Mouse (Mus musculus) stomach, embryonic 14.5 days (tissue): ENCODE measurements around the gene Smpd4. TPM values are rescaled to one million over a fixed set of nuclear protein-coding genes. Genes with fewer than 3 reads are reported as not detected.

Experiments
- ATAC-seq: fragments of 200-750 bp; cut with Nextera tagmentation; 2 replicates; pipeline ENCODE4 v1.8.0; 2017; ENCODE audit warnings: low read depth, moderate TSS enrichment; ENCODE audit not compliant: insufficient number of reproducible peaks, insufficient read depth, low FRiP score
- H3K27ac ChIP-seq: fragments of 300-500 bp; sonication (generic); 2 replicates; pipeline ENCODE4 v1.5.1; 2014; ENCODE audit warnings: mild to moderate bottlenecking, low read length, moderate library complexity, mixed read lengths
- H3K27me3 ChIP-seq: fragments of 300-500 bp; sonication (generic); 2 replicates; pipeline ENCODE4 v1.6.1; 2014; ENCODE audit warnings: low read length, control low read depth, mixed read lengths; ENCODE audit not compliant: control insufficient read depth, insufficient read depth
- H3K36me3 ChIP-seq: fragments of 300-500 bp; sonication (generic); 2 replicates; pipeline ENCODE4 v1.6.1; 2014; ENCODE audit warnings: mild to moderate bottlenecking, control low read depth, low read length, moderate library complexity, mixed read lengths; ENCODE audit not compliant: control insufficient read depth, insufficient read depth
- H3K4me1 ChIP-seq: fragments of 300-500 bp; sonication (generic); 2 replicates; pipeline ENCODE4 v1.6.1; 2014; ENCODE audit warnings: low read length, control low read depth, mixed read lengths; ENCODE audit not compliant: control insufficient read depth, insufficient read depth
- H3K4me2 ChIP-seq: fragments of 300-500 bp; sonication (generic); replicated peaks from 2 replicates; pipeline ENCODE4 v1.6.1; 2014; ENCODE audit warnings: low read depth, low read length, control low read depth
- H3K4me3 ChIP-seq: fragments of 300-500 bp; sonication (generic); 2 replicates; pipeline ENCODE4 v1.5.1; 2014; ENCODE audit warnings: low read depth, low read length, control low read depth
- H3K9ac ChIP-seq: fragments of 300-500 bp; sonication (generic); replicated peaks from 2 replicates; pipeline ENCODE4 v1.6.1; 2014; ENCODE audit warnings: low read depth, mild to moderate bottlenecking, control low read depth, low read length, moderate library complexity, mixed read lengths
- H3K9me3 ChIP-seq: fragments of 300-500 bp; sonication (generic); 2 replicates; pipeline ENCODE4 v1.6.1; 2016; ENCODE audit warnings: low read depth, low read length, control low read depth; ENCODE audit not compliant: control insufficient read depth
- WGBS: fragments of 180-500 bp; shearing (Covaris S2); extraction: QIAGEN DNeasy Blood & Tissue Kit; methylation state at CpG from one replicate; pipeline ENCODE4 v1.1.7; 2014; 5-methylcytosine and 5-hydroxymethylcytosine counted together
- polyA plus RNA-seq: library from polyadenylated mRNA; unstranded; fragments of >200 nt; fragmentation: Nextera tagmentation; extraction: Ambion mirVana; gene quantifications from 2 replicates; pipeline ENCODE4 v1.2.1, GENCODE M21; 2014

The Smpd4 gene
- polyA plus RNA-seq, 1 experiment from 2014 or later: 38.7 TPM

DNA sequence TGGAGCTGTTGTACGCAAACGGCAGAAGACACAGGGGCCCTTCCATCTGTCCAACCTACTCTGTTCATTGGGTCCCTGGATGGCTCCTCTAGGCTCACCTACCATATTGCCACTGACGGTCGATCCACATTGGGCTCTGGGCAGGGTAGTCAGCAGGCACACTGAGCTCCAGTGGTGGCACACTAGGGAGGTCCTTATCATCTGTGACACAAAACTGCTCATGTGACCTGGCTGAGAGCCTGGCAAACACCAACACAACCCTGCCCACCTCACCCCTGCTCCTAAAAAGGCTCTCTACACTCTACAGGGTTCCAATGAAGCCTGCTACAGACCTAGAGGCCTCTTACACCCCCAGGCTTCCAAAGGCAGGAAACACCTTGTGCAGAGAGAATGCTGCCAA is 33.5 kb downstream of the Smpd4 start:
- 94% methylated on average over 4 of the region's 4 CpGs for WGBS
- Histone ChIP-seq H3K27me3 (no peaks in the 10 kb centered on the region), H3K36me3 (peaks cover 42% of the 10 kb centered on the region), H3K4me3 (no peak overlapping the region), H3K9ac (no peak overlapping the region), H3K4me1 (no peaks in the 10 kb centered on the region), H3K4me2 (no peak overlapping the region), H3K27ac (no peak overlapping the region), H3K9me3 (no peaks in the 10 kb centered on the region)
- no peak for ATAC-seq

DNA sequence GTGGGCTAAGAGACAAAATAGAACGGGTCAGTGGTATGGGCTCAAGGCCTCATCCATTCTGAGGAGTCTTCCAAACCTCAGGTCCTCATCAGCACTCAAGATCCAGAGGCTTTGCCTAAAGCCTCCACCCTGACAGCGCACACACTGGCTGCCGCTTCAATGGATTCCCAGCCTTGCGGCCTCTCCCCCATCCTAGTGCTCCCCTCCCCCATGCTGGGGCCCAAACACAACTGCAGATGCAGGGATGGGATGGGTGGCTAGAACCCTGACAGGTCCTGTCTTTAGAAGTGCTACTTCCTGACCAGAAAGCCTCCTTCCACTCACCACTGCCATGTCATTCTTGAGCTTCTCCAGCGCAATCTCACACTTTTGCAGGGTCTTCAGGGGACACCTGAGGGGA is 34.4 kb downstream of the Smpd4 start:
- no peak overlapping the region for H3K4me3 ChIP-seq
- H3K27me3 ChIP-seq: no peaks in the 10 kb centered on the region
- ATAC-seq: no peak
- no peaks in the 10 kb centered on the region for H3K4me1 ChIP-seq
- WGBS: 94% methylated on average over 5 of the region's 5 CpGs
- no peaks in the 10 kb centered on the region for H3K9me3 ChIP-seq
- no peak overlapping the region for H3K4me2 ChIP-seq
- H3K9ac ChIP-seq: no peak overlapping the region
- H3K36me3 ChIP-seq: peaks cover 40% of the 10 kb centered on the region
- H3K27ac ChIP-seq: no peak overlapping the region

DNA sequence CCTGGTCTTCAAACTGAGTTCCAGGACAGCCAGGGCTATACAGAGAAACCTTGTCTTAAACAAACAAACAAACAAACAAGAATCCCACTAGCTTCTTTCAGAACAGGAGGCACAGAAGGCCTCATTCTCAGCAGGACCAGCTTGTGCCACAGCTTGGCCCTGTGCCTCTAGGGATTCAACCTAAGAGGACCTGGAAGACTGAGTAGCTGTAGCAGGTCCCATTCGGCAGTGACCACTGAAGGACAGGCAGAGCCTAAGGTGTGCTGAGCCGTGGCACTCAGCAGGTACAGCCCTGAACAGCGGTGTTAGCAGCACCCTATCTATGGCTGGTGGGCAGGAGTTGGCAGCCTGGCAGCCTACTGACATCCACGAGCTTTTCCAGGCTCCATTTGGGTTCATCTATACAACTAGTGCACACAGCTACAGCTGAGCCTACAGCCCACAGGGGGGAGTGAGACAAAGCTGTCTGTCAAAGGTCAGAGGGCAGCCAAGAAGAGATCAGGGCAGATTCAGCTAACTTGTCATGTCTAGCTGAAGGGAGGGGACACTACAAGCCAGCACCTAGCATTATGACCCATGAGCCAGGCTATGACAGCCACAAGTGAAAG is 35.1 kb downstream of the Smpd4 start:
- no peak overlapping the region for H3K4me2 ChIP-seq
- H3K36me3 ChIP-seq: peaks cover 40% of the 10 kb centered on the region
- no peaks in the 10 kb centered on the region for H3K4me1 ChIP-seq
- H3K27me3 ChIP-seq: no peaks in the 10 kb centered on the region
- H3K4me3 ChIP-seq: no peak overlapping the region
- 85% methylated on average over 4 of the region's 4 CpGs for WGBS
- no peak for ATAC-seq
- H3K27ac ChIP-seq: no peak overlapping the region
- H3K9me3 ChIP-seq: no peaks in the 10 kb centered on the region
- no peak overlapping the region for H3K9ac ChIP-seq

DNA sequence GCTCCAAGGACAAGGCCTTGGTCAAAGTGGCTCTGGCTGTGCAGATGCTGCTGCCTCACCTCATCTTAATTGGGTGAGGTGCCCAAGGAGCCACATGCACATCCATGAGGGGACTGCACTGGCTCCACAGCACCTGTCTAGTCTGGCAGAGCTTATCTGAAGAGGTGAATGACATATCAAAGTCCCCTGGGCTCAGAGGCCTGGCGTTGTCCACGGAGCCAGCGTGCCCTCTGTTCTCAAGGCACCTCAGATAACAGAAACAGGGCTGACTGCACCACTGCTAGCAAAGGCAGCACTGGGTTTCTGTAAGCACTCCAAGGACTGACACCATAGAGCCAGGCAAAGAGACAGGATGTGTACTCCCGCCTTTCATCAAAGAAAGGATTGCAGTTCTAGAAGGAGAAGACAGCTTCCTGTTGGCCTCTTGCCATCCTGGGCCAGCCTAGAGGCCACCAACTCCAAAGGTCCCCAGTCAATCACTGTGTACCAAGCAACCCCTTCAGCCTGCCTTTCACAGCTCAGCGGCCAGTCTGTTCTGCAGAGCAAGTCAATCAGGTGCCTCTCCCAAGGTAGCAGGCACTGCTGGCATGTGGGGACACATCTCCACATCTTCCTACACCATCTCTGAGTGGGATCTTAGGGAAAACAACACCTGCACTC is 37.2 kb downstream of the Smpd4 start:
- peaks cover 45% of the 10 kb centered on the region for H3K36me3 ChIP-seq
- H3K27ac ChIP-seq: no peak overlapping the region
- no peak for ATAC-seq
- H3K27me3 ChIP-seq: no peaks in the 10 kb centered on the region
- 91% methylated on average over 5 of the region's 5 CpGs for WGBS
- no peak overlapping the region for H3K4me2 ChIP-seq
- H3K4me3 ChIP-seq: no peak overlapping the region
- no peaks in the 10 kb centered on the region for H3K4me1 ChIP-seq
- H3K9ac ChIP-seq: no peak overlapping the region
- no peaks in the 10 kb centered on the region for H3K9me3 ChIP-seq

DNA sequence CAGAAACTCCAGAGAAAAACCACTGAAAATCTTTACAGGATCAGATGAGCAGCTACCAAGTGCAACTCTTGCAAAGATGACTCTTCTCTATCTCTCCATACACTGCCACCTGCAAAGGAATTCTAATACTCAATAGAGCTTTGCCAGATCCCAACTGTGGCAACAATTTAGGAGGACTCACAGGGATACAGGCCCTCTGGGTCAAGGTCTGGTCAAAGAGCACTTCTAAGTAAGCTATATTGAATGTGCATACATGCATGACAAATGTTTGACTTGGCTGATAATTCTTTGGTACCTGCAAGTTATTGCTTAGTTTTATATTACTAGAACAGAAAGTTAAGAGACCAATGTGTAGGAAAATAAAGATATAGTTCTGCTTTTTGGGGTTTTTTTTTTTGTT is 46.4 kb downstream of the Smpd4 start:
- Histone ChIP-seq H3K36me3 (peaks cover 42% of the 10 kb centered on the region), H3K9me3 (no peaks in the 10 kb centered on the region), H3K4me1 (no peaks in the 10 kb centered on the region), H3K9ac (no peak overlapping the region), H3K27ac (no peak overlapping the region), H3K27me3 (no peaks in the 10 kb centered on the region), H3K4me2 (no peak overlapping the region), H3K4me3 (no peak overlapping the region)
- no peak for ATAC-seq

DNA sequence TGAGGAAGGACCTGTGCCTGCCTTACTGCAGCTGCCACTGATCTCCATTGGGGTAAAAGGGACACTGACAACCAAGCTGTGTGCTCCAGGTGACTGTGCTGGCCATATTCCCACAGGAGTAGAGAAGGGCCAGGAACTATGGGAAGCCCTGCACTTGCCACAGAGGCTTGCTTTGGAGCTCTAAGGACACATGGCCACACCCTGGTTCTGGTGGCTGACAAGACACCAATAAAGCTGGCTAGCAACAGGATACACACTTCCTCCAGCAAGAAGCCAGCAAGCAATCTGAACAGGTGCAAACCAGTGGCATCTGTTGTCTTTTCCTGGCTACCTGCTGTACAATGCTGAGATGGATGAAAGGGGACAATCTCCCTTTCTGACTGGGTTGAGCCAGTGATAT is 50.7 kb downstream of the Smpd4 start:
- no peaks in the 10 kb centered on the region for H3K9me3 ChIP-seq
- no peak overlapping the region for H3K9ac ChIP-seq
- no peak overlapping the region for H3K4me3 ChIP-seq
- no peak overlapping the region for H3K27ac ChIP-seq
- H3K27me3 ChIP-seq: no peaks in the 10 kb centered on the region
- H3K4me1 ChIP-seq: no peaks in the 10 kb centered on the region
- peaks cover 47% of the 10 kb centered on the region for H3K36me3 ChIP-seq
- ATAC-seq: no peak
- H3K4me2 ChIP-seq: no peak overlapping the region

Other genes with a start within 250 kb of the Smpd4 start
- gene Snap29, start 213.4 kb upstream of the Smpd4 start, polyA plus RNA-seq: 7.4 and 7.6 TPM in 2 replicates
- gene Pi4ka, start 213.0 kb upstream of the Smpd4 start, polyA plus RNA-seq: 39.0 and 42.8 TPM in 2 replicates
- 56.5 and 62.3 TPM in 2 replicates for gene Crkl, start 167.4 kb upstream of the Smpd4 start, polyA plus RNA-seq
- gene Aifm3, start 129.7 kb upstream of the Smpd4 start, polyA plus RNA-seq: 1.7 TPM in 2 replicates
- 78.6 and 89.5 TPM in 2 replicates for gene Lztr1, start 110.7 kb upstream of the Smpd4 start, polyA plus RNA-seq
- gene Thap7, start 88.2 kb upstream of the Smpd4 start, polyA plus RNA-seq: 55.1 and 60.5 TPM in 2 replicates
- gene Lrrc74b, start 58.1 kb upstream of the Smpd4 start, polyA plus RNA-seq: 0.27 and 0.35 TPM in 2 replicates
- 0.90 and 0.93 TPM in 2 replicates for gene P2rx6, start 57.5 kb upstream of the Smpd4 start, polyA plus RNA-seq
- 13.0 and 15.2 TPM in 2 replicates for gene Slc7a4, start 36.1 kb upstream of the Smpd4 start, polyA plus RNA-seq
- gene Ccdc74a, start 27.1 kb downstream of the Smpd4 start, polyA plus RNA-seq: 5.6 and 5.9 TPM in 2 replicates
- gene Med15, start 113.5 kb downstream of the Smpd4 start, polyA plus RNA-seq: 45.8 and 47.5 TPM in 2 replicates
- gene Klhl22, start 140.3 kb downstream of the Smpd4 start, polyA plus RNA-seq: 69.8 and 76.6 TPM in 2 replicates
- gene Scarf2, start 177.9 kb downstream of the Smpd4 start, polyA plus RNA-seq: 17.8 and 23.3 TPM in 2 replicates
- not detected in 2 replicates for gene B830017H08Rik, start 213.8 kb downstream of the Smpd4 start, polyA plus RNA-seq
- gene Car15, start 219.0 kb downstream of the Smpd4 start, polyA plus RNA-seq: 2.4 and 3.4 TPM in 2 replicates